Mouse (Mus musculus): ENCODE data around the gene Wnt2. TPM values are rescaled to one million over a fixed set of nuclear protein-coding genes. Genes with fewer than 3 reads are reported as not detected.

Gene Wnt2
- not detected for polyA plus RNA-seq (2017; shearing (Covaris generic))

DNA sequence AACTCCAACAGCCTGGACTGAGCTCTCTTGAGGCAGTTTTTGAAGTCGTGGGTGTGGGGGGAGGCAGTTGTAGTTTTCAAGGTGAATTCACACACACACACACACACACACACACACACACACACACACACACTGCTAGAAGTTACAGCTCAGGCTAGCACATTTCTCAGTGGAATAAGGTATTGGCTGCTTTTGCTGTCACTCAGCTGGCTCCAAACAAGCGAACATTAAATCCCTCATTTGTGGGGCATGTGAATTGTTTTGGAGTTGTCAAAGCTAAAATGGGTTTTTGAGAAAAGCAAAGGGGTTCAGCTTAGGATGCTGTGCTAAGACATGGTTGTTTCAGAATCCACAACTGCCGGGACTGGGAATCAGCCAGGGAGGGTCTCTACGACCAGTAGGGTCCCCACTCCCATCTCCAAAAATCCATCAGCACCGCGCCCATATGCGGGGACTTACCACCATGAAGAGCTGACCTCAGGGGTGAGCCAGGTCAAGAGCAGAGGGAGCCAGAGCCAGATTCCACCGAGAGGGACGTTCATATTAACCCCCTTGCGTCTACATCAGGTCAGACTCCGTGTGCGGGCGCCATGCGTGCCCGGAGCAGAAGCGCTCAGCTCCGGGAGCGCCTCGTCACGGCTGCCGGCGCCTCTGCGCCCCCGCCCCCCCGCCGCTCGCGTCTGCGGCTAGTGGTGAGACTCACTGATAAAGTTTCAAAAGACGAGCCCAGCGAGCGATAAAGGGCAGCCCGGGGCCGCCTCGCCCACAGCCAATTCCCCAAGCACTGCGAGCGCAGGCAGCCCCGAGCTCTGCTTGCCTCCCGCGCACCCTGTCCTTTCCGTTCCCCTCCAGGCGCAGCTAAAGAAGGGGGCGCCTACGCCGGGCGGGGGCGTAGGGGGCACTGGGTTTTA, at the start of gene Wnt2:
Wnt2 (minus strand) TSS at position 840 of the 911 bp plus-strand sequence.

Other genes starting within 250 kb of the Wnt2 start
- gene Asz1, start 78.5 kb upstream of the Wnt2 start, polyA plus RNA-seq (2017; shearing (Covaris generic)), result not detected
- not detected for gene Cftr, start 140.1 kb upstream of the Wnt2 start, polyA plus RNA-seq (2017; shearing (Covaris generic))